Mouse (Mus musculus) kidney, adult 18-20 months (tissue): ENCODE results near the gene Ciz1.

ENCODE experiments used
- DNase-seq: peaks from one replicate; pipeline ENCODE4 v3.0.0; 2021

Gene Ciz1

DNA sequence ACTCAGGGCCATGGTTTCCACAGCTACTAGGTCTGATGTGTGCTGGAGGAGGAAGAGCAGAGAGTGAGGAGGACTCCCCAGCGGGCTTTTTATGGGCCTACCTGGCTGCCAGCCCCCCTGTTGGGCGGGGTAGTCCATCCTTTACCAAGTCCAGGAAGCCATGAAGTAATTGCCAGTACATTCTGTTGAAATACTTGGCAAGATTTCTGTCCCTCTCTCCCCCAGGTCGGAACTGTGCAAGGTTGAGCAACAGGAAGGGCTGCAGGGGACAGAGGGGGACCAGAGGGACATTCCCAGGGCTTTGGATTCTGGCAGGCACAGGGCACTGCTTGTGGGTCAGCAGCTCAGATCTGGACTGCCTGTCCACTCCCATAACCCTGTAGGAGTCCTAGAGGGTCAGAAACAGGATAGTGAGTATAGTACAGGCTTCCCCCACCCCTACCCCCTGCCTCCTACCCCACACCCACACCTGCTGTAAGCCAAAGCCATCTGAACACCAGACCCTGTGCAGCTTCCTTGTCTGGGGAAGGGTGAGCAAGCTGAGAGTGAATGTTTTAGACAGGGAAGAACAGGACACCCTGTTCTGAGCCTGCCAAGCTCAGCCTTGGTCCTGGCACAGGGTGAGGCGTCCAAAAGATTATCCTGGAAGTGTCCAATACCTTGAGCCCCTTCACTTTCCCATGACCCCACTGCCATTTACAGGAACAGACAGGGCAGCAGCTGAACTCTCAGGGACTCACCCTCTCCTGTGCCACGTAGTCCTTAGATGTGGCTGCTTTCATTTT, 35.8 kb downstream of the Ciz1 start, which contains the start of gene Lcn2:
Gene Lcn2 (minus strand): TSS at position 547 of the 785 bp plus-strand sequence.
- no peak for DNase-seq

DNA sequence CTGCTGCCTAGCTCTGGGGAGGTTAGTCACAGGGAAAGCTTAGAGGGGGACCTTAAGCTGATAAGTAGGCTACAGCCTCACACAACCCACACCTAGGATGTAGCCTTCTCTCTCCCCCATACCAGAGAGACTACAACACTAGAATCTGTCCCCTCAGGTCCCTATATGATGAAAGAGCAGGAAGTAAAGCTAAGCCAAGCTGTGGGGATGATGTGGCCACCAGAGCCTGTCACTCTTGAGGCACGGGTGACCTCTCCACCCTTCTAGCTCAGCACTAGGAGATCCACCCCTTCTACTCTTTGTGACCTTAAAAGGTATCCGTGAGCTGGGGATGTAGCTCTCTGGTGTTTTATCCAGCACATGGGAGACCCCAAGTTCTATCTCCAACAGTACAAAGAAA, 37.0 kb downstream of the Ciz1 start:
- no peak for DNase-seq

DNA sequence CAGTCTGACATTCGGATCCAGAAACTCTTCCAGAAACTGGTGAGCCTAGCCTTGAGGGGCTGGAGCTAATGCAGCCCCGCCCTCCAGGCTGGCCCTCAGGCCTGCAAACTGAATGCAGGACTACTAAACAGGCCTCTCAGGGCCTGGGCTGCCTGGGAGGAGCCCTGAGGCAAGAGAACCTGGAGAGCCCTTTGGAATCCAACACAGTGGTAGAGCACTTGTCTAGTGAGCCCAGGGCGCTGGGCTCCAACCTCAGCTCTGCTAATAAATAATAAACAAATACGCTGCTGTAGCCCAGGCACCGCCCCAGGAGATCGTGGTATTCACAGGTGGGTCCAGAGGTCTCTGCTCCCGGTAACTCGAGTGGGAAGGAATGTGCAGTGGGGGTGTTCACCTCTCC, 38.7 kb downstream of the Ciz1 start:
- peak; percentile 25 for DNase-seq

DNA sequence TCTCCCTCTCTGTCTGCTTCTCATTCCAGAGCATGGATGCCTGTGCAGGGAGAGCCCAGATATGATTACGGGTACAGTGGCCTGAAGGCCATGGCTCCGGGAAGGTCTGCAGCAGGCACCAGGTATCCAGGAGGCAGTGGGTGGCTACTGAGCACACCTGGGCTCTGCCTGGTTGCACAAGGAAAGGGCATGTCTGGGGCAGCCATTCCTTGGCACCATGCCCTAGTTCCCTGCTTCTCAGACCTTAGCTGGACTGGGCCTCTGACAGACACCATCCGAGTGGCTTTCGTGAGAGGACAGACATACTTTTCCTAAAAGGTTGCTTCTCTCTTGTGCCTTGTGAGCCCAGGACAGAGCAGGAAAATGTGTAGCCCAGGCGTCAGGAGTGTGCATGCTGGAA, 39.9 kb downstream of the Ciz1 start:
- DNase-seq: peak; percentile 78

DNA sequence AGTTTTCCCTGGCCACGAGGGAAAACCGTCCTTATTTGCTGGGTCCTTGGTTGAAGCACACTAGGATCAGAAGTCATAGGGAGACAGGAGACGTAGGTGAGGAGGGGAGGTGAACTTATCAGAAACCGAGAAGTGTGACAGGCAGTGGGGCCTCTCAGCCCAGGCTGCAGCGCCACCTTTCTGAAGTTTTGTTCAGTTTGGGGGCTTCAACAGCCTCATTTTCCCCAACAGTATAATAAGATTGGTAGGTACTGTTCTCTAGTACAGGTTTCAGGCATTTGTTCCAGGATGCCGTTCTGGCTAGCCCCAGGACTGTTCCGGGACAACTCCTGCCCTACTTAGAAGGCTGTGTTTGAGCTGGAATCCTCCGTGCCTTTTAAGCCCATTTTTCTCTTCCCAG, 42.8 kb downstream of the Ciz1 start:
- DNase-seq: no peak

DNA sequence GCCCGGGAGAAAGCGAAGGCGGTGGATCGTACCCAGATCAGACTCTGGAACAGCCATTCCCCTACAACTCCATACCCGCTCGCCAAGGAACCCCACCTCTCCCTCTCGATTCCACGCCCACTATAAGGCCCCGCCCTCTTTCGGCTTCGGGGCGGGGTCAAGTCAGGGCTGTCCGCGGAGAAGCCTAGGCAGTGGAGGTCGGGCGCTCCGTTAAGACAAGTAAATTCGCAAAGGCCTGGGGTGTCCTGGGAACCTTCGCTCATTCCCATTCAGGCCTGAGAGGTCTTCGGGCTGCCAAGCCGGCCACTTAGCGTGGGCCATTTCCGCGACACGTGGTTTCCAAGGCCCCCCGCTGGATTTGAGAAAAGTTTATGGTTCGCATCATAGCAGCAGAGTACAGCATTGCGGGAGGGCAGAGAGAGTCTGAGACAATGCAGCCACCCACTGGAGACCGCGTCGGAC, 43.4 kb downstream of the Ciz1 start, which contains the start of gene Ptges2:
Gene Ptges2 (plus strand): TSS at position 413 of the 462 bp plus-strand sequence.
- DNase-seq: peak; percentile 98

DNA sequence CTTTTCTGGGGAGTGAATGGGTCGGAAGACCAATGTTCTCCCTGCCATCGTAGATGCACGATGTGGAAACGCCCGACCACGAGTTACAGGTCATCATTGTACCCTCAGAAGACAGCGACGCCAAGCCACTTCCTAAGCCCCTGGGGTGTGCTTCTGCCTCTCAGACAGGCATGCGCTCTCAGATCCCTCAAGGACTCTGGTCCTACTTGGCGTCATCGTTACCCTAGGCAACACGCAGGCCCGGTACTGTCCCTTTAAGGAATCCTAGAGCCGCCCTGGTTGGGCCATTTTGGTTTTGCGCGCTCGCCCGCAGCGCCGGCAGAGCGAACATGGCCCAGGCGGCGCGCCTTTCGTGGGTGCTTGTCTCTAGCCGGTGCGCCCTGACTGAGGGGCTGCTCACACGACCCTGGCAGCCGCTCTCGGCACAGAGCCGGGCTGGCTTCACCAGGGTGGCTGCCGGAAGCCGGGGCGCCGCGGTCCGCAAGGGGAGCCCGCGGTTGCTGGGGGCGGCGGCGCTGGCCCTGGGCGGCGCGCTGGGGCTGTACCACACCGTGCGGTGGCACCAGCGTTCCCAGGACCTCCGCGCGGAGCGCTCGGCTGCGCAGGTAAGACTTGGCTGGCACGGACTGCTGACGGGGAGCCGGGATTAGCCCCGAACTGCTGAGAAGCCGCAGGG, 44.0 kb downstream of the Ciz1 start:
- peak; percentile 92 for DNase-seq

DNA sequence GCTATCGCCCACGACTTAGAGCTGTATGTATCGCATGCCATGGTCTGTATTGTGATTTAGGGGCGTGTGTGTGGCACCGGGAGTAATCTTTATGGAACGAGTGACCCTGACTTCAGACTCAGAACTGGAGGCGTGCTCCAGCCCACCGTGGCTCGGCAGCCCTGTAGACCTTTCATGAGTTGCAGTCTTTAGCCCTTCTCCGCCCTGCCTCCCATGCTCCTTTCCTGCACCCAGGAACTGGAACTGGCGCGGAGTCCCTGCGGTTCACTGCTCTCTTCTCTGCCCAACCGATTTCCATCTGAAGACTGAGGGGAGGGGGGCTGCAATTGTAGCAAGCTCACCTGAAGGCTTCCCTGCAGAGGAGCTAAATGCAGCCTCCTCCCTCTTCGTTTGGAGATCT, 44.6 kb downstream of the Ciz1 start:
- DNase-seq: no peak

DNA sequence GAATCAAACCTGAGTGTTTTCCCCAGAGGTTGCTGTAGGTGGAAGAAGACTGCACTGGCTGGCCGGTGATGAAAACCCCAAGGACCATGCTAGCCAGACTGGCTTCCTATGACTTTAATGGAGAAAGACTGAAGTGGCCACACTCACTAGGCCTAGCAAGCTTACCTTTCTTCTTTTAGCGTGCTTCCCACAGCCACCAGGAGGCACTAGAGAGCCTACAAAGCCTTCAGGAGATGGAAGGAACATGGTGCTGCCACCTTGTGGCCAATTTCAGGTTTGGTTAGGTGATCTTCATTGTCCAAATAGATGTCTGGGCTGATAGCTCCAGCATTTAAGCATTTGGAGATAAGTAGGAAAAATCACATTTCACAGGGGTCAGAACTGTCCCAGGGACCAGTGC, 52.5 kb downstream of the Ciz1 start:
- DNase-seq: peak; percentile 97

DNA sequence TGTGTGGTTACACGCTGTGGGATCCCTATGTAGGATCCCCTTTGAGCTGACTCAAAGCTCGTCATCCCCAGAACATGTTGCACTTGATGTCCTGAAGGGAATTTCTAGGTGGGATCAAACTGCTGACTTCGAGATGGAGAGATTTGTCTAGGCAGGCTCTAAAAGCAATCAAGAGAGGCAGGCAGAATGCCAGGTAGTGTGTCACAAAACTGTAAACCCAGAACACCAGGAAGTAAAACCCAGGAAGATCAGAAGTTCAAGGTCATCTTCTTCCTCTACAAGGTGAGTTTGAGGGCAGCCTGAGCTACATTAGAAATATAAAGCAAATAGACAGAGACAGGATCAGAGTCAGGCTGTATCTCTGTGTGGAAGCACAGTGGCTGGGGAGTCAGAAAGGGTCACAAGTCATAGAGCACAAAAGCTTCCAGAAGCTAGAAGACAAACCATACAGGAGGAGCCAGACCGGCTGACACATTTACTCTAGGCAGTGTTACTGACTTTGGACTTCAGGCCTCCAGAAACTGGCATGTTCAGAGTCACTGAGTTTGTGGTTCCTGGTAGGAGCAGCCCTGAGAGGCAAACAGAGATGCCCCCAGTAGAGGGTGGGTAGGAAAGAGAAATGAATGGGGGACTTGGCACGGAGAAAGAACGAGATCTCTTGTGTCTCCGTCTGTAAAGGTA, 55.2 kb downstream of the Ciz1 start:
- peak; percentile 52 for DNase-seq

DNA sequence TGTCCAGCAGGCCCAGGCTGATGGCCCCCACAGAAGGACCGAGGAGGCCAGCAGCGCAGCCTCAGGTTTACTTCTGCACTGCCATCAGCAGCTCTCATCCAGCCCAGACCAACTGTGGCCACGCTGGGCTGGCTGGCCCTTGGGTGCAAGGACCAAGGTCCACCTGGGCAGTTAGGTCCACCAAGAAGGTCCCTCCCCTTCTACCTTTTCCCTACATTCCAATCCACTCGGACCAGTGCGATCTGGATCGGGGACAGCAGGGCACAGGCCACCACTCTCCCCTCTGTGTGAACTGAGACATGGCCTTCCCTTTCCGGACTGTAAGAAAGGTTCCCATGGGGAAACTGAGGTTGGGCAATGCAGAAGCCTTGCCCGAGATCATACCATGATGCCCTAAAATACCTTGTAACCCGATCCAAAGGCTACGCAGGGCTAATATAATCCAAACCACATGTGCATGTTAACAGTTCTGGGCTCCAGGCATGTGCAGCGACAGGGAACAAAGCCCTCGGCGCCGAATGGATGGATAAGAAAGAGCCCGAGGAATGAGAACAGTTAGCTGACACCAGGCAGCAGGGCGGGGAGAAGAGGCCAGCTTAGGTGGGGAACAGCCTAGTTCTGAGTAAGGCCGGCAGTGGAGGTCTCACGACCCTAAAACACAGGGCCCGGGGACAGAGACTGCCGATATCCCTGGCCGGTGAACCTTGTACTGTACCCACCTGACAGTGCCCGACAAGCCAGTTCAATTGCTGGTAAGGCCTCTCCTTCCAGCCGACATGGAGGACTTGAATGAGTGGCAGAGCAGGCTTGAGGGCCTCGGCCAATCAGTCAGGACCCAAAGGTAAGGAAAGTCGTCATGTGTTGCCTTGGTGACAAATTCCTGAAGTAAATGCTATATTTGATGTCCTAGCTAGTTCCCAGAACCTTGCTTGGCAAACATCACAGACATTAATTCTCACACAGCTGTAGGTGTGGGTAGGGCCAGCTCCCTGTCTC, 56.6 kb downstream of the Ciz1 start:
- peak; percentile 83 for DNase-seq

DNA sequence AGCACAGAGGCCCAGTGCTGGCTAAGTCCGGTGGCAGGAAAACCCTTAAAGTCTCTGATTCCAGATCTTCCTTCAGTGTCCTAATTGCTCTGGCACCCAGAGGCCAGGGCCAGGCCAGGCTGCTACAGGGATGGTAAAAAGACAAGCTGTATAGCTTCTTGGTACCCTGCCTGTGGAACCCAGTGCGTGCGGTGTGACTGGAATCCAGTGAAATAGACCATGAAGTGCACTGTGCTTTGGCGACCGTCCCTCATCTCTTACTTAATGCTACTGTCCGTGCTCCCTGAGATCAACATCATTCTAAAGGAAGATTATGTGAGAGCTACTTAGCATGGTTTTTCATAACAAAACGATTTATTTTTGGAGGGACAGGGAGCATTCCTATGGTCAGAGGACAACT, 59.3 kb downstream of the Ciz1 start:
- DNase-seq: no peak

DNA sequence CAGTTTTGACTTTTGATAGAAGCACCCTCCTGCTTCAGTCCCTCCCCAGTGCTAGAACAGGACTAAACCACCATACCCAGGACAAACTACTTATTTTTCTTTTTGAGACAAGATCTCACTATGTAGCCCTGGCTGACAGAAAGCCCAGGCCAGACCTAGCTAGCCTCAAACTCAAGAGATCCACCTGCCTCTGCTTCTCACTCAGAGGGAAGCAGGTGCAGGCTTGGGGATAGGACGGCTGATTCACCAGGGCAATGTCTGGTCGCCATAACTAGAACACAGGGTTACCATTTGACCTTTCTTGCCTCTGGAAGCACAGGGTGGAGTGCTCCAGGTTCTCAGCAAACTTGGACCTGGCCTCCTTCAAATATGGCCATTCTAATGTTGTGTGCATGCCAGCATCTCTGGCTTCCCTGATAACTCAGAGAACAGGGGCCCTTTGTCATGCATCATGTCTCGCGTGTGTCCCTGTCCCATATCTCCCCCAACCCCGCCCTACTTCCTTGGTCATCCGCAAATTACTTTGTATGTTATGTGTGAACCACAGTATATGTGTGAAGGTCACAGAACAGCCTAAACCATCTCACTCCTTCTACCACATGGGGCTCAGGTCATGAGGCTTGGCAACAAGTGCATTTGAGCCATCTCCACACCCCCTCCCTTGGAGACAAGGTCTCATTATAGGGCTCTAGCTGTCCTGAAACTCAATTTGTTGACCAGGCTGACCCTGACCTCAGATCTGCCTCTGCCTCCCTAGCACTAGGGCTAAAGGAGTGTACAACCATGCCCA, 60.8 kb downstream of the Ciz1 start:
- no peak for DNase-seq

DNA sequence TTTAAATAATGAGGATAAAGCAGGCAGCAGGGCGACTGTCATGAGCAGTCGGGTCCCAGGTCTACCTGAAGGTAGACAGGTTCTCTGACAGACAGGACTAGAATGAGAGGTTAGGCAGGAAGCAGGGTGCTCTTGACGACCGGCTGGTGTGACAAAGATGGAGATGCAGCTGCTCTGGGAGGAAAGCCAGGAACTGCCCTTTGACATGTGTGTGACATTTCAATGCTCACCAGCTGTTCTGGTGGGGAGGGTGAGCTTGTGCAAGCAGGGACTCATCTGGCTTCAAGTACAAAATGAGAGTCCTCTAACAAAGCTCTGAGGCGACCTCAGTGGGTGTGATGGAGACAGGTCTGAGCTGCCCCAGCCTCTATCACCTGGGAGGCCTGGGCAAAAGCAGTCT, 61.8 kb downstream of the Ciz1 start:
- peak; percentile 54 for DNase-seq

DNA sequence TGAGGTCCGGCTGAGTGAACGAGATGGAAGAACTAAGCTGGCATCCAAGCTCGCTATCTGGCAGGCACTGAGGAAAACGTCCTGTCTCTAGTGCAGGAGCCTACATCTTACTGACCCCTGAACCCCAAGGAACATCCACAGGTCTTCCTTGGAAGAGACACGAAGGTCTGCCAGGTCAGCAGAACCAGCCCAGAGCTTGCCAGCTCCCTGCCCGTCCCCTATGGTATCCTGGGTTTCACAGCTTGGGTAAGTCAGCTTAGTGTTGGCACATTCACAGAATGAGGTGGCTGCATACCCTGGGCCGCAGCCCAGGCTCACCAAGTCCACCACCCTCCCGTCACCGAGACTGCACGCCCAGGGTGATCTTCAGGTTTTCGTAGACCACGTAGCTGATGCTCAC, 63.7 kb downstream of the Ciz1 start:
- DNase-seq: no peak

DNA sequence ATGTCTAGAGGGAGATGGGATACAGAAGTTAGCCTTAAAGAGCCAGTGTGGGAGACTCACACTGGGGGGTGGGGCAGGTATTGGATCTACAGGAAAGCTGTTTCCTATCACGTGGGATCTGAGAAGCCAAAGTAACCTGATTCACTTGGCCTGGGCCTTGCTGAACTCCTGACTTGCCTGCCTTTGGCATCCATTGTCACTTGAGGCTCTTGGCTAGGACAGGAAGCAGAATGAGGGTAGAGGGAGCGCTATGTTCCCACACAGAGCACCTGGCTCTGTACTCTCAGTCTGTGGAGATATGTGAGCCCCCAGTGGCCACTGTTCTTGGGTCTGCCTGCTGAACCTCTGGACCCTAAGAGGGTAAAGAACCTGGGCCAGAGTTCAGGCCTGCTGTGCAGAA, 64.4 kb downstream of the Ciz1 start:
- DNase-seq: no peak

DNA sequence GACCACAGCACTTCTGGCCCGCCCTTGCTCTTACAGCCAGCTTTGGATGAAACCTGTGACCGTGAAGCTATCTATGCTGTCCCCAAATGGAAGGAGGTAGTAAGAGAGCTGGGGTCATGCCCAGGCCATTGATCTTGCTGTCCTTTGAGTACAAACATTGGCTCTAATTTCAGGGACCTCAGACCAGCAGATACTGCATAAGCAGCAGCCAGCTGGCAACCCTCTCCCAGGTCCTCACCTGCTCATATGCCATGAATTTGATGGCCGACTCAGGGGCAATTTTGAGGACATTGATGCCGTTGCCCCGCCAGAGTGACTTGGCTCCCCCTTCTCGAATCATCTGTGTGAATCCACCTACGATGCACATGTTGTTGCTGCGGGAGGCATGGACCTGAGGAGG, 65.4 kb downstream of the Ciz1 start:
- no peak for DNase-seq

DNA sequence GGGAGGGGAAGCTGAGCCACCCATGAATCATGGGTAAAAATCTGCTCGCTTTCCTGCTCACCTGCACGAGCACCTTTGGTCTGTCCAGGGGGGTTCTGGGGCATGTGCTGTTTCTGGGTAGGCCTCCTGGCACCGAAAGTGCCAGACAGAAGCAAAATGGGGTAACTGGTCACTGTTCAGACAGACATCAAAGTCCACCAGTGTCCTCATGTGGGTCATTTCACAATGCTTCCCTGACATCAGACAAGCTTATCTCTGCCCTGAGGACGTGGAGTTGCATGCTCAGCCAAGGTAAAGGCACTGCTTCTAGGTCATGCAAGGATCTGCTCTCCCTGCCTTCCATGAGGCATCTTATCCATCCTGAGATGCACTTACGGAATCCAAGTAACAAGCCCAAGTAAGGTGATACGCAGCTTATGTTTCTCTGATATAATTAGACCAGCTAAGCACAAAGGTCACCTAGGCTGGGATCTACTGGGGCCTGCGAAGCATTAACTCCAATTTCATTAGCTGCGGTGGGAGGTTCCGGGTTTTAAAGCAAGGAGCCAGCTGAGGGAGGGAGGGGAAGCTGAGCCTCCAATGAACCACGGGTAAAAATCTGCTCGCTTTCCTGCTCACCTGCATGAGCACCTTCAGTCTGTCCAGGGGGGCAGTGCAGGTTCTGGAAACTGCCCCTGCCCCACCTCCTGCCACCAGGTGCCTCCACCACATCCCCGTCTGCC, 66.5 kb downstream of the Ciz1 start:
- DNase-seq: peak; percentile 63

DNA sequence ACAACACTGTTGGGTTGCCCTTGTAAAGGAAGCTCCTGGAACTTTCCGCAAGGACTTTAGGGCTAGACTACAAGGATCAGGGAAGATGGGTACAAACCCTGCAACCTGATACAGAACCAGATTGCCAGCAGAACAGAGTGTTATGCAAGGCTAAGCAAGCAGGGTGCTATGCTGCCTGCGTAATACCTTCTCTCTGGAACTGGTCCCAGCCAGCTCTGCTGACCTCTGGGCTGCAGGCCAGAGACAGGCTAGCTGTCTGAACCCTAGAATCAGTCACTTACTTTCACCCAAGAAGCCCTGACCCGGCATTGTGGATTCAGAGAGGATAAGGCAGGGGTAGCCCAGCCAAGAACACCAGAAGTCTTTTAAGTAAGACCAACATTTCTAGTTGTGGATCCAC, 67.2 kb downstream of the Ciz1 start:
- peak; percentile 88 for DNase-seq

DNA sequence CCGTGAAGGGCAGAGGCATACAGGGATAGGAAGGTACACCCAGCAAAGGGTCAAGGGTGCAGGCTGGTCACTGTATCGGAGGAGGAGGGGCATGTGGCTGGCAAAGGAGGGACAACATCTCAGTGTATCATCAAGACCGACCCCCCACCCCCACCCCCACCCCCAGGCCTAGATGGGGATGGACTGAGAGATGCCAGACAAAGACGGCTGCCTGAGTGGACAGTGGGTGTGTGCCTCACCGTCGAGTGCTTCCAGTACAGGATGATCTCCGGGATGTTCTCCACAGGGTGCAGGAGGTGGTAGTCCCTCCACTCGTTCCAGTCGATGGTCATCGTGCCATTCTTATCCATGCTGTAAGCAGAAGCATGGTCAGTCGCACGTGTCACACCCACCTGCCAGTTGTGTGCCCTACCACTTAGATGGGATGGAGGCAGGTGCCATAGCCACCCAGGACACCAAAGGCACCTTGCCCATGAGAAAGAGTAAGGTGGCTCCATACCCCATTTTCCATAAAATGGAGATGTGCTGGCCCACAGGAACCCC, 68.0 kb downstream of the Ciz1 start:
- no peak for DNase-seq

DNA sequence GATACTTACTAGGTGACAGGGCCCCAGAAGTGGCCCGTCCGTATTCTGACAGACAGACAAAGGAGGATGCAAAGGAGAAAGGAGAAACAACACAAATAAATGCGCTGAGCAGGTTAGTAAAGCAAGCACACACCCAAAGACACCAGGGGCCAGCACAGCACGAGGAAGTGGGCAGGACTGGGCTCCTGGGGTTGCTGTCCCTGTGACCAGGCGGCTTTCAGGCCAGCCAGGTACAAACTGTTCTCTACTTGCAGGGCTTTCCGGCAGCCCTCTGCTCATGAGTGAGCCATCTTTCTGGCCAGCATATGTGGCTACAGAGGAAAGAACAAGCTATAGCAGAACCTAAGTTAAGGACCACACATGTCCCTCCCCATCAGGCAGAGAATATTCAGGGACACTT, 68.5 kb downstream of the Ciz1 start:
- no peak for DNase-seq
